Comparison of ENCODE assay signal across 23 mouse cellular contexts in genomic region chrX:157586397-157586796, GRCm38 (mm10). TPM values are rescaled to one million over a fixed set of nuclear protein-coding genes. Genes with fewer than 3 reads are reported as not detected.
DNase-seq lines count a peak whose midpoint lies in the region.
"Had no signal": no experiment of that assay in that cellular context is flagged by ENCODE, and none has a peak within 500 bp of the region (broad histone marks: within the 10 kb centered on the region; RNA-seq: fewer than 3 reads in every experiment).

No protein-coding gene starts in this region.

- no peaks in the 10 kb centered on the region for H3K27me3 ChIP-seq in embryonic facial prominence, embryonic 10.5 days (replicated peaks; ENCODE audit: low read depth, poor library complexity, severe bottlenecking)
- H3K27me3 ChIP-seq: embryonic facial prominence, embryonic 13.5 days; heart, embryonic 15.5 days; limb, embryonic 12.5 days; liver, embryonic 12.5 days; neural tube, embryonic 13.5 days had no signal

- H3K27ac ChIP-seq in macrophage: peak overlapping the region; percentile 74
- no peak overlapping the region for H3K27ac ChIP-seq in embryonic facial prominence, embryonic 10.5 days (replicated peaks)
- H3K27ac ChIP-seq: embryonic facial prominence, embryonic 13.5 days; heart, embryonic 15.5 days; kidney, postnatal 0 days; left cerebral cortex, adult 2 months; limb, embryonic 12.5 days; liver, embryonic 12.5 days; midbrain, embryonic 12.5 days; neural tube, embryonic 13.5 days; stomach, postnatal 0 days had no signal

- H3K36me3 ChIP-seq in macrophage (ENCODE audit: inconsistent target): no peaks in the 10 kb centered on the region
- H3K36me3 ChIP-seq in embryonic facial prominence, embryonic 10.5 days (replicated peaks): peaks cover 52% of the 10 kb centered on the region
- H3K36me3 ChIP-seq: heart, embryonic 15.5 days had no signal

- peak; percentile 9 for DNase-seq in layer of hippocampus, adult 11-12 months (ENCODE audit: low spot score)
- DNase-seq in layer of hippocampus, postnatal 36 days: no peak
- DNase-seq in cerebellum, adult 11 months: peak; percentile 37
- peak; percentile 56 for DNase-seq in cerebellum, adult 8-10 months
- no peak for DNase-seq in adrenal gland, adult (ENCODE audit: inconsistent age in 2 of 2, low spot score in 1 of 2)
- DNase-seq in embryonic facial prominence, embryonic 10.5 days (ENCODE audit: low spot score): no peak
- DNase-seq: adrenal gland, adult 8-10 months; gastrocnemius, postnatal 36 days; heart, postnatal 4 days; kidney, adult 18-20 months; lung, embryonic 14.5 days; lung, postnatal 4 days; right cerebral cortex, adult 18-20 months had no signal

- no peak overlapping the region for H3K4me3 ChIP-seq in macrophage (ENCODE audit: inconsistent target)
- H3K4me3 ChIP-seq in embryonic facial prominence, embryonic 10.5 days: no peak overlapping the region
- H3K4me3 ChIP-seq: embryonic facial prominence, embryonic 13.5 days; heart, embryonic 15.5 days; left cerebral cortex, adult 2 months; limb, embryonic 12.5 days; liver, embryonic 12.5 days; midbrain, embryonic 12.5 days; neural tube, embryonic 13.5 days had no signal

- peaks cover 14% of the 10 kb centered on the region; the same call in 1 of the 2 replicates for H3K79me2 ChIP-seq in macrophage (ENCODE audit: inconsistent target)

- no peaks in the 10 kb centered on the region for H3K4me1 ChIP-seq in embryonic facial prominence, embryonic 10.5 days
- H3K4me1 ChIP-seq: embryonic facial prominence, embryonic 13.5 days; heart, embryonic 15.5 days; limb, embryonic 12.5 days; liver, embryonic 12.5 days; neural tube, embryonic 13.5 days had no signal

- H3K9me3 ChIP-seq in embryonic facial prominence, embryonic 10.5 days: no peaks in the 10 kb centered on the region
- H3K9me3 ChIP-seq: embryonic facial prominence, embryonic 13.5 days; heart, embryonic 15.5 days; limb, embryonic 12.5 days; liver, embryonic 12.5 days; midbrain, embryonic 12.5 days; neural tube, embryonic 13.5 days had no signal

RNA-seq across cellular contexts. Expression of gene Mbtps2, which starts 12.1 kb away (rescaled TPM):
- 10 to 100 TPM; 30.3 to 33.2 TPM for total RNA-seq in layer of hippocampus, postnatal 36 days (2021)
- 10 to 100 TPM; 19.3 to 65.6 (median 44.3) TPM for total RNA-seq in macrophage (2018; cell fraction: chromatin; rRNA removed)
- total RNA-seq in macrophage (2018; cell fraction: cytosol; rRNA removed): 10 to 100 TPM; 30.0 to 47.5 (median 38.1) TPM
- 10 to 100 TPM; 32.0 to 83.6 (median 49.0) TPM for total RNA-seq in macrophage (2018; cell fraction: nucleus; rRNA removed)
- polyA plus RNA-seq in macrophage (2018): 23.6 to 33.0 TPM (median 27.1 TPM) in 3 replicates
- polyA plus RNA-seq in embryonic facial prominence, embryonic 10.5 days (2016; fragmentation: Nextera tagmentation; extraction: Ambion mirVana): 27.8 and 28.6 TPM in 2 replicates

RNA-seq across cellular contexts. Expression of gene Yy2, which starts 17.6 kb away (rescaled TPM):
- not detected for total RNA-seq in layer of hippocampus, postnatal 36 days (2021)
- total RNA-seq in macrophage (2018; cell fraction: chromatin; rRNA removed): 10 to 100 TPM in 8 of 26 experiments, 1 to 10 TPM in 18; 3.9 to 18.4 (median 8.7) TPM
- total RNA-seq in macrophage (2018; cell fraction: cytosol; rRNA removed): 1 to 10 TPM; 1.5 to 3.4 (median 2.5) TPM
- 10 to 100 TPM in 4 of 26 experiments, 1 to 10 TPM in 22; 2.6 to 13.7 (median 7.7) TPM for total RNA-seq in macrophage (2018; cell fraction: nucleus; rRNA removed)
- polyA plus RNA-seq in macrophage (2018): 1.8 to 4.2 TPM (median 3.0 TPM) in 3 replicates
- polyA plus RNA-seq in embryonic facial prominence, embryonic 10.5 days (2016; fragmentation: Nextera tagmentation; extraction: Ambion mirVana): 5.8 and 6.4 TPM in 2 replicates

Comparison
In these comparisons a context has a peak if more than half of its experiments do, and no peak if none do; other contexts are left out.
1. DNase-seq: peak in layer of hippocampus, adult 11-12 months (single experiment), cerebellum, adult 11 months (single experiment) and cerebellum, adult 8-10 months (single experiment); none in layer of hippocampus, postnatal 36 days (0 of 2), adrenal gland, adult (0 of 2) and embryonic facial prominence, embryonic 10.5 days (single experiment).